Comparison of ENCODE assay signal across 8 mouse cellular contexts in the genomic region with DNA sequence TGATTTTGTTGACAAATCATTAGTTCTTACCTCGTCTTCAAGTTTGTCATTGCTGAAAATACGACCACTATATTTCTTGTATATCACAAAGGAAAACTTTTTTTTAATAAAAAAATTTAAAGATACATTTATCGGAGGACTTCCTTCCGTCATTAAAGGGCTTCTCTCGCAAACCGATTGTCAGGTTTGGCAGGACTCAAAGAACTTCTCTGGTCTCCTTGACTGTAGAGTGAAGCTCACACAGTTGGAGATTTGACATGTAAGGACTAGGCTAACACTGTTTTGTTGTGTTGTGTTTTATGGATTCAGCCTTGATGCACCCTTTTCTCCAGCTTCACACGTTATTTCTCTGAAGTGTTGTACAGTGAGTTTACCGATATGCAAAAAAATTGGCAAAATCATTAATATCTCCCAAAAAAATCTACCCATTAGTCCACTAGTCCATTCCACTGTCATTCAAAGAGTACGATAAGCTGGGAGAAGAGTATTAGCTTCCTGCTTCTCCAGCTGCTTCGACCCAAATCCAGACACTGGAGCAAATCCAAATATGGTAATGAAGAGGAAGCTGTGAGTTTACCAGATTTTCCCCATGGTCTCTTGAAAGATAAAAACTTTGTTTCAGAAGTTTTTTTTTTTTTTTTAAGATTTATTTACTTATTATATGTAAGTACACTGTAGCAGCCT. TPM values are rescaled to one million over a fixed set of nuclear protein-coding genes. Genes with fewer than 3 reads are reported as not detected.
DNase-seq lines count a peak whose midpoint lies in the region; ATAC-seq and TF ChIP-seq lines count a peak whose summit lies in the region.

A gene (minus strand): TSS at position 127 of the 684 bp plus-strand sequence.

- no peaks in the 10 kb centered on the region for H3K9me3 ChIP-seq in heart, embryonic 10.5 days
- H3K9me3 ChIP-seq in midbrain, embryonic 16.5 days (replicated peaks; ENCODE audit: control insufficient read depth, low read length, poor library complexity, severe bottlenecking) = no peaks in the 10 kb centered on the region

- no peak for DNase-seq in spleen, adult 2 months (ENCODE audit: low read depth in 1 of 2, low spot score in 2 of 2)
- no peak for DNase-seq in spleen, adult 12 weeks (ENCODE audit: low spot score)
- no peak for DNase-seq in heart, embryonic 10.5 days (ENCODE audit: low spot score)
- DNase-seq in layer of hippocampus, postnatal 36 days = no peak
- no peak for DNase-seq in ovary, postnatal 14 days (ENCODE audit: low spot score)
- DNase-seq in urinary bladder, postnatal 14 days (ENCODE audit: low spot score) = no peak

- 18% methylated on average over 10 of the region's 10 CpGs for WGBS in spleen, adult 2 months
- 43% methylated on average over 10 of the region's 10 CpGs for WGBS in heart, embryonic 10.5 days
- 44% methylated on average over 10 of the region's 10 CpGs for WGBS in midbrain, embryonic 16.5 days

- H3K4me3 ChIP-seq in spleen, adult 2 months (ENCODE audit: extremely low read depth, insufficient read depth, insufficient read length) = peak within 1 kb of the TSS; percentile 90
- peak within 1 kb of the TSS; percentile 86 for H3K4me3 ChIP-seq in brown adipose tissue, adult 24 weeks (ENCODE audit: insufficient read depth, low read depth, low read length)
- peak within 1 kb of the TSS; percentile 93 for H3K4me3 ChIP-seq in heart, embryonic 10.5 days
- peak within 1 kb of the TSS; percentile 96 for H3K4me3 ChIP-seq in midbrain, embryonic 16.5 days (ENCODE audit: low read depth, low read length)

- peak within 1 kb of the TSS; percentile 80 for H3K27ac ChIP-seq in spleen, adult 2 months (ENCODE audit: insufficient read depth, low read length)
- peak within 1 kb of the TSS; percentile 58 for H3K27ac ChIP-seq in brown adipose tissue, adult 24 weeks (replicated peaks; ENCODE audit: low read depth, low read length)
- H3K27ac ChIP-seq in heart, embryonic 10.5 days = peak within 1 kb of the TSS; percentile 94
- peak within 1 kb of the TSS; percentile 96 for H3K27ac ChIP-seq in midbrain, embryonic 16.5 days (ENCODE audit: low read length)

- H3K27me3 ChIP-seq in spleen, adult 2 months (ENCODE audit: control insufficient read depth, insufficient read depth, low read length) = no peaks in the 10 kb centered on the region
- H3K27me3 ChIP-seq in heart, embryonic 10.5 days (ENCODE audit: insufficient read depth, poor library complexity, severe bottlenecking) = no peaks in the 10 kb centered on the region
- no peaks in the 10 kb centered on the region for H3K27me3 ChIP-seq in midbrain, embryonic 16.5 days (ENCODE audit: control insufficient read depth, insufficient read depth, low read depth, low read length)

- H3K36me3 ChIP-seq in spleen, adult 2 months (ENCODE audit: control insufficient read depth, insufficient read depth, low read length) = no peaks in the 10 kb centered on the region
- H3K36me3 ChIP-seq in heart, embryonic 10.5 days = no peaks in the 10 kb centered on the region
- H3K36me3 ChIP-seq in midbrain, embryonic 16.5 days (ENCODE audit: control insufficient read depth, insufficient read depth, low read length) = no peaks in the 10 kb centered on the region

- H3K9ac ChIP-seq in midbrain, embryonic 16.5 days (ENCODE audit: low read depth, low read length) = peak within 1 kb of the TSS; percentile 96

- H3K4me2 ChIP-seq in midbrain, embryonic 16.5 days (ENCODE audit: low read length) = peak within 1 kb of the TSS; percentile 60

- H3K4me1 ChIP-seq in spleen, adult 2 months (ENCODE audit: control insufficient read depth, insufficient read depth, insufficient read length) = no peaks in the 10 kb centered on the region; the same call in 1 of the 2 replicates
- peaks cover 6% of the 10 kb centered on the region; the same call in 1 of the 2 replicates for H3K4me1 ChIP-seq in brown adipose tissue, adult 24 weeks (ENCODE audit: control insufficient read depth, insufficient read depth, insufficient read length, low read length)
- peaks cover 7% of the 10 kb centered on the region for H3K4me1 ChIP-seq in heart, embryonic 10.5 days
- H3K4me1 ChIP-seq in midbrain, embryonic 16.5 days (ENCODE audit: control insufficient read depth, insufficient read depth, low read length) = peaks cover 20% of the 10 kb centered on the region

- TF ChIP-seq CTCF in spleen, adult 2 months (IDR thresholded peaks at IDR 0.05; ENCODE audit: extremely low read depth, insufficient read depth, insufficient read length, insufficient replicate concordance) = no peak

- no peak for TF ChIP-seq POLR2A in spleen, adult 2 months (IDR thresholded peaks at IDR 0.05; ENCODE audit: low read depth, low read length)

- ATAC-seq in midbrain, embryonic 16.5 days = no peak

RNA-seq across cellular contexts. Expression of the gene that starts here (rescaled TPM):
- 2.5 and 2.7 TPM in 2 replicates for polyA plus RNA-seq in spleen, adult 2 months (2012; rRNA removed)
- 7.0 and 18.7 TPM in 2 replicates for polyA plus RNA-seq in brown adipose tissue, adult 24 weeks (2012; ENCODE audit: insufficient read depth, insufficient read length, missing spikeins)
- polyA plus RNA-seq in heart, embryonic 10.5 days (2016; fragmentation: Nextera tagmentation; extraction: Ambion mirVana) = 26.3 and 29.7 TPM in 2 replicates
- total RNA-seq in layer of hippocampus, postnatal 36 days (2021) = 10 to 100 TPM; 65.1 to 68.9 TPM
- 56.1 and 61.3 TPM in 2 replicates for polyA plus RNA-seq in midbrain, embryonic 16.5 days (2015; fragmentation: Nextera tagmentation; extraction: Ambion mirVana)
